Mouse (Mus musculus): ENCODE measurements around the gene Irf7. TPM values are rescaled to one million over a fixed set of nuclear protein-coding genes. Genes with fewer than 3 reads are reported as not detected.
A peak's percentile ranks its signal among the peaks of the same experiment; 100 is the strongest.

Gene Irf7
- total RNA-seq, 1 experiment = 0.67 TPM

GRCm38 (mm10) chr7:141213605-141214235 lies 52.6 kb downstream of the Irf7 start, which contains the start of gene Lmntd2:
TSS of gene Lmntd2 (minus strand) at chr7:141214080.
- DNase-seq (ENCODE audit: low read depth, low spot score) = no peak
- Histone ChIP-seq H3K4me1 (ENCODE audit: control insufficient read depth in 2 of 2, insufficient read depth in 2 of 2, low read length in 2 of 2, poor library complexity in 1 of 2) (peaks cover 3 to 35% of the 10 kb centered on the region in 2 experiments; a peak in 3 of 4 replicates), H3K4me3 (ENCODE audit: insufficient read depth in 1 of 2, low read depth in 1 of 2, low read length in 2 of 2, poor library complexity in 1 of 2, severe bottlenecking in 1 of 2) (peak within 1 kb of the TSS; percentile 70 to 99), H3K9ac (ENCODE audit: insufficient read depth, low read depth, low read length, poor library complexity, severe bottlenecking) (peak within 1 kb of the TSS; percentile 75), H3K27ac (ENCODE audit: insufficient read depth, low read depth, low read length, poor library complexity, severe bottlenecking) (peak within 1 kb of the TSS; percentile 95), H3K9me3 (ENCODE audit: control insufficient read depth, insufficient read depth, low read depth, low read length) (no peaks in the 10 kb centered on the region), H3K36me3 (ENCODE audit: control insufficient read depth, insufficient read depth, low read length, poor library complexity, severe bottlenecking) (peaks cover 17% of the 10 kb centered on the region; the same call in 1 of the 2 replicates)
- TF ChIP-seq MAFK (IDR thresholded peaks at IDR 0.05; ENCODE audit: insufficient read depth, low read depth, low read length) = no peak
- TF ChIP-seq ZNF384 (IDR thresholded peaks at IDR 0.05; ENCODE audit: low read depth, low read length) = no peak
- TF ChIP-seq CHD2 (IDR thresholded peaks at IDR 0.05; ENCODE audit: low read depth, low read length) = no peak
- TF ChIP-seq ZC3H11A (IDR thresholded peaks at IDR 0.05; ENCODE audit: borderline replicate concordance, low read depth, low read length) = no peak
- no peak for TF ChIP-seq HCFC1 (IDR thresholded peaks at IDR 0.05; ENCODE audit: borderline replicate concordance, insufficient read depth, low read length)
- in situ Hi-C loops (cut with MboI; ENCODE audit: low sequenced_read_pairs in 2 of 2, unreplicated experiment in 2 of 2) = no loop called here

GRCm38 (mm10) chr7:141213133-141213532 lies 53.1 kb downstream of the Irf7 start:
- peaks cover 12% of the 10 kb centered on the region; the same call in 1 of the 2 replicates for H3K36me3 ChIP-seq (ENCODE audit: control insufficient read depth, insufficient read depth, low read length, poor library complexity, severe bottlenecking)
- H3K27ac ChIP-seq (ENCODE audit: insufficient read depth, low read depth, low read length, poor library complexity, severe bottlenecking) = no peak overlapping the region
- DNase-seq (ENCODE audit: low read depth, low spot score) = no peak

More at GRCm38 (mm10) chr7:141213133-141213532, 53.1 kb downstream of the Irf7 start:
- Histone ChIP-seq H3K9ac (ENCODE audit: insufficient read depth, low read depth, low read length, poor library complexity, severe bottlenecking) (no peak overlapping the region), H3K4me1 (ENCODE audit: control insufficient read depth in 2 of 2, insufficient read depth in 2 of 2, low read length in 2 of 2, poor library complexity in 1 of 2) (peaks cover 3 to 32% of the 10 kb centered on the region in 2 experiments; a peak in 3 of 4 replicates), H3K4me3 (ENCODE audit: insufficient read depth in 1 of 2, low read depth in 1 of 2, low read length in 2 of 2, poor library complexity in 1 of 2, severe bottlenecking in 1 of 2) (no peak overlapping the region), H3K9me3 (ENCODE audit: control insufficient read depth, insufficient read depth, low read depth, low read length) (no peaks in the 10 kb centered on the region)
- in situ Hi-C loops (cut with MboI; ENCODE audit: low sequenced_read_pairs in 2 of 2, unreplicated experiment in 2 of 2) = no loop called here
- TF ChIP-seq ZNF384 (IDR thresholded peaks at IDR 0.05; ENCODE audit: low read depth, low read length) (no peak), ZC3H11A (IDR thresholded peaks at IDR 0.05; ENCODE audit: borderline replicate concordance, low read depth, low read length) (no peak), MAFK (IDR thresholded peaks at IDR 0.05; ENCODE audit: insufficient read depth, low read depth, low read length) (no peak), CHD2 (IDR thresholded peaks at IDR 0.05; ENCODE audit: low read depth, low read length) (no peak), HCFC1 (IDR thresholded peaks at IDR 0.05; ENCODE audit: borderline replicate concordance, insufficient read depth, low read length) (no peak)

Other genes starting within 250 kb of the Irf7 start
- gene Ifitm6, start 248.6 kb downstream of the Irf7 start, total RNA-seq (2012; rRNA removed) = 0.36 TPM in 1 of 2 replicates, not detected in the other
- not detected in 2 replicates for gene Gm17387, start 237.3 kb downstream of the Irf7 start, total RNA-seq (2012; rRNA removed)
- gene B4galnt4, start 205.4 kb downstream of the Irf7 start, total RNA-seq (2012; rRNA removed) = 31.1 and 78.3 TPM in 2 replicates
- 8.0 and 12.2 TPM in 2 replicates for gene Pkp3, start 188.3 kb downstream of the Irf7 start, total RNA-seq (2012; rRNA removed)
- 18.2 and 56.2 TPM in 2 replicates for gene Sigirr, start 165.9 kb downstream of the Irf7 start, total RNA-seq (2012; rRNA removed)
- gene Ano9, start 148.7 kb downstream of the Irf7 start, total RNA-seq (2012; rRNA removed) = 26.4 and 102 TPM in 2 replicates
- 65.1 and 82.8 TPM in 2 replicates for gene Ptdss2, start 144.1 kb downstream of the Irf7 start, total RNA-seq (2012; rRNA removed)
- gene Rnh1, start 93.6 kb downstream of the Irf7 start, total RNA-seq (2012; rRNA removed) = 61.9 and 70.3 TPM in 2 replicates
- 130 and 133 TPM in 2 replicates for gene Hras, start 72.5 kb downstream of the Irf7 start, total RNA-seq (2012; rRNA removed)
- gene Lrrc56, start 72.3 kb downstream of the Irf7 start, total RNA-seq (2012; rRNA removed) = 3.3 and 3.9 TPM in 2 replicates
- 4.0 and 6.4 TPM in 2 replicates for gene Lmntd2, start 52.4 kb downstream of the Irf7 start, total RNA-seq (2012; rRNA removed)
- 32.2 and 44.3 TPM in 2 replicates for gene Rassf7, start 50.6 kb downstream of the Irf7 start, total RNA-seq (2012; rRNA removed)
- 101 and 107 TPM in 2 replicates for gene Phrf1, start 37.7 kb downstream of the Irf7 start, total RNA-seq (2012; rRNA removed)
- gene Cdhr5, start 10.3 kb upstream of the Irf7 start, total RNA-seq (2012; rRNA removed) = 0.13 and 0.26 TPM in 2 replicates
- gene Sct, start 12.7 kb upstream of the Irf7 start, total RNA-seq (2012; rRNA removed) = 12.0 and 31.9 TPM in 2 replicates
- 0.76 and 0.95 TPM in 2 replicates for gene Drd4, start 25.5 kb upstream of the Irf7 start, total RNA-seq (2012; rRNA removed)
- 23.7 and 31.1 TPM in 2 replicates for gene Deaf1, start 61.2 kb upstream of the Irf7 start, total RNA-seq (2012; rRNA removed)
- 7.3 and 9.7 TPM in 2 replicates for gene Tmem80, start 61.3 kb upstream of the Irf7 start, total RNA-seq (2012; rRNA removed)
- gene Eps8l2, start 72.4 kb upstream of the Irf7 start, total RNA-seq (2012; rRNA removed) = 9.7 and 10.4 TPM in 2 replicates
- gene Taldo1, start 125.7 kb upstream of the Irf7 start, total RNA-seq (2012; rRNA removed) = 327 and 432 TPM in 2 replicates
- gene Gatd1, start 147.7 kb upstream of the Irf7 start, total RNA-seq (2012; rRNA removed) = 25.9 and 41.2 TPM in 2 replicates
- 1.5 and 2.7 TPM in 2 replicates for gene Cend1, start 163.0 kb upstream of the Irf7 start, total RNA-seq (2012; rRNA removed)
- 16.2 and 19.8 TPM in 2 replicates for gene Slc25a22, start 171.4 kb upstream of the Irf7 start, total RNA-seq (2012; rRNA removed)
- 23.4 and 36.0 TPM in 2 replicates for gene Pidd1, start 177.5 kb upstream of the Irf7 start, total RNA-seq (2012; rRNA removed)
- 3,085 and 4,150 TPM in 2 replicates for gene Rplp2, start 180.9 kb upstream of the Irf7 start, total RNA-seq (2012; rRNA removed)
- gene Pnpla2, start 188.7 kb upstream of the Irf7 start, total RNA-seq (2012; rRNA removed) = 10.7 and 12.7 TPM in 2 replicates
- gene Cracr2b, start 194.6 kb upstream of the Irf7 start, total RNA-seq (2012; rRNA removed) = 5.8 and 11.7 TPM in 2 replicates
- 238 and 257 TPM in 2 replicates for gene Cd151, start 200.9 kb upstream of the Irf7 start, total RNA-seq (2012; rRNA removed)
- gene Polr2l, start 208.7 kb upstream of the Irf7 start, total RNA-seq (2012; rRNA removed) = 110 and 120 TPM in 2 replicates
- gene Tspan4, start 208.8 kb upstream of the Irf7 start, total RNA-seq (2012; rRNA removed) = 75.9 and 98.8 TPM in 2 replicates